Mouse (Mus musculus) pancreas, adult 10 weeks (tissue): ENCODE data around the gene D130040H23Rik. TPM values are rescaled to one million over a fixed set of nuclear protein-coding genes. Genes with fewer than 3 reads are reported as not detected.

Source experiments
- polyA plus RNA-seq: library from polyadenylated mRNA; stranded (reverse); fragments of 350-450 nt; fragmentation: Illumina TruSeq; extraction: RNeasy Lipid Tissue Mini Kit (QIAGEN cat#74804); gene quantifications from one replicate; pipeline ENCODE4 v1.2.3, GENCODE M21; 2015; ENCODE audit warnings: low read depth, low replicate concordance; ENCODE audit not compliant: insufficient read depth

Gene D130040H23Rik
- 1.6 TPM for polyA plus RNA-seq

DNA sequence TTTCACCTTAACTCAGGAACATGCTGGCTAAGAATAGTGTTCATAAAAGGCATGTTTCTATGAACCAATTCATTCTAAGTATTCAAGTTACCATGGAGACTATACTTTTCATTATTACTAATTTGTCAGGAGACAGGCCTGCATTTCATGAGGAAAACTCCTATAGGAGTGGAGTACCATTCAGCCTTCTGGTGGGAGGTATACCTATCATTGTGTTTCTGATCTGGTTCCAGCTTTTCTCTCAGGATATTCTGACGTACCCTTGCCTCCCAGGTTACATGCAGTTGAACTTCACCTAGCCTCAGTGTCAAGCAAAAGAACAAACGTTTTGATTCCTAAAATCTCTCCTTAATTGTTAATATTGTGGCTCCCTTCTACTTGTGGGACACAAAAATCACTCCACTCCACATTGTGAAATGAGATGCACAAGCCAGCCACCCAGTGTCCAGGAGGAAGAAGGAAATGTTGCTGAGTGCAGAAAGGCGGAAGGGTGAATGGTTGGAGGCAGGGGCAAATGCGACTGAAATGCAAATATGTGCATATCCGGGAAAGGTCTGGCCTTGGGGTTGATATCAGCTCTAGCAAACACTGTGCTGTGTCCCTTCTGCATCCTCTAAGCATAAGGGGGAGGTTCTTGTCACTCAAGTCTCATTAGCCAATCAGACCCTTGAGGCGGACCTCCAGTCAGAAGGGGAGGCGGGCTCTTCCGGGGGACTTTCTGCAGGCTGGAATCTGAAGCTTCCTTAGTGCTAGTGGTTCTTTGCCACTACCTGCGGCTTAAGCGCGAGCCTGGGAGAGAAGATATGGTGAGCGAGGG is at the start of gene D130040H23Rik:
Gene D130040H23Rik, plus strand, starts transcription at position 695 of the 817 bp plus-strand sequence.

Other genes starting within 250 kb of the D130040H23Rik start
- 2.4 TPM for gene Zfp930, start 62.0 kb upstream of the D130040H23Rik start, polyA plus RNA-seq
- not detected for gene Gm9495, start 182.5 kb downstream of the D130040H23Rik start, polyA plus RNA-seq